24 mouse cellular contexts compared by ENCODE assay signal in the genomic region with DNA sequence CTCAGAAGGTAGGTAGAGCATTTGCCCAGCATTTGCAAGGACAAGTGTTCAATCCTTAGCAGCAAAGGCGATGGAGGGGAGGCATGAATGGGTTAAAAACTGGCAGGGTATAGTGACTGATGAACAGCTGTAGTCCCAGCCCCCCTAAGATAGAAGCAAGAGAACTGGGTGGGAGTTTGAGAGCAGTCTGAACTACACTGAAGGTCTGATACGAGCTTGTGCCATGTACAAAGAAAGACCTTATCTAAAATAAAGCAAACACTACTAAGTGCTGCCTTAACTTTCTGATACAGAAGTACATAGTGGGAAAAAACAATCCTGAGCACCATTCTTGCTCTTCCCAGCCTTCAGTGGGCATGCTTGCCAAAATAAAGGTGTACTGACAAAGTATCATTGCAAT.
"Had no signal": no experiment of that assay in that cellular context is flagged by ENCODE, and none has a peak within 500 bp of the region (broad histone marks: within the 10 kb centered on the region; RNA-seq: fewer than 3 reads in every experiment).

No protein-coding gene starts in this region.

- H3K27ac ChIP-seq: heart, adult 2 months; heart, embryonic 13.5 days; heart, embryonic 15.5 days; hindbrain, embryonic 13.5 days; hindbrain, embryonic 15.5 days; hindbrain, postnatal 0 days; kidney, embryonic 15.5 days; kidney, postnatal 0 days; limb, embryonic 10.5 days; limb, embryonic 12.5 days had no signal

- H3K27me3 ChIP-seq: heart, embryonic 13.5 days; heart, embryonic 15.5 days; hindbrain, embryonic 13.5 days; hindbrain, embryonic 15.5 days; kidney, embryonic 15.5 days; limb, embryonic 12.5 days had no signal

- H3K9me3 ChIP-seq: heart, embryonic 13.5 days; heart, embryonic 15.5 days; hindbrain, embryonic 13.5 days; hindbrain, embryonic 15.5 days; kidney, embryonic 15.5 days; limb, embryonic 10.5 days; limb, embryonic 12.5 days had no signal

- H3K4me2 ChIP-seq: heart, embryonic 11.5 days; heart, embryonic 13.5 days; heart, embryonic 15.5 days; hindbrain, embryonic 13.5 days; hindbrain, embryonic 15.5 days; kidney, embryonic 15.5 days; limb, embryonic 12.5 days had no signal

- H3K9ac ChIP-seq: heart, embryonic 13.5 days; heart, embryonic 15.5 days; hindbrain, embryonic 13.5 days; hindbrain, embryonic 15.5 days; kidney, embryonic 15.5 days; limb, embryonic 12.5 days had no signal

- ATAC-seq: hindbrain, postnatal 0 days; intestine, embryonic 16.5 days had no signal

- H3K36me3 ChIP-seq: heart, embryonic 13.5 days; heart, embryonic 15.5 days; hindbrain, embryonic 13.5 days; hindbrain, embryonic 15.5 days; limb, embryonic 10.5 days had no signal

- H3K4me1 ChIP-seq: hindbrain, embryonic 15.5 days; kidney, embryonic 15.5 days had no signal

- DNase-seq: gastrocnemius, postnatal 14 days; gastrocnemius, postnatal 36 days; heart, adult 11 months; heart, adult 2 months; heart, postnatal 14 days; heart, postnatal 36 days; kidney, adult 11 months; kidney, adult 2 months; kidney, adult 9 months; kidney, postnatal 14 days; kidney, postnatal 36 days; layer of hippocampus, adult 9-11 months; layer of hippocampus, postnatal 36 days had no signal

- H3K4me3 ChIP-seq: heart, adult 2 months; heart, embryonic 13.5 days; heart, embryonic 15.5 days; hindbrain, embryonic 13.5 days; hindbrain, embryonic 15.5 days; kidney, embryonic 15.5 days; limb, embryonic 10.5 days; limb, embryonic 12.5 days had no signal
